Mouse (Mus musculus): Measurements from ENCODE around the gene 3110070M22Rik.
"Not testable (repeated sequence)": the region's sequence is repeated elsewhere in the genome, so short reads cannot be mapped to it uniquely, and the experiment has no call there.

3110070M22Rik gene

DNA sequence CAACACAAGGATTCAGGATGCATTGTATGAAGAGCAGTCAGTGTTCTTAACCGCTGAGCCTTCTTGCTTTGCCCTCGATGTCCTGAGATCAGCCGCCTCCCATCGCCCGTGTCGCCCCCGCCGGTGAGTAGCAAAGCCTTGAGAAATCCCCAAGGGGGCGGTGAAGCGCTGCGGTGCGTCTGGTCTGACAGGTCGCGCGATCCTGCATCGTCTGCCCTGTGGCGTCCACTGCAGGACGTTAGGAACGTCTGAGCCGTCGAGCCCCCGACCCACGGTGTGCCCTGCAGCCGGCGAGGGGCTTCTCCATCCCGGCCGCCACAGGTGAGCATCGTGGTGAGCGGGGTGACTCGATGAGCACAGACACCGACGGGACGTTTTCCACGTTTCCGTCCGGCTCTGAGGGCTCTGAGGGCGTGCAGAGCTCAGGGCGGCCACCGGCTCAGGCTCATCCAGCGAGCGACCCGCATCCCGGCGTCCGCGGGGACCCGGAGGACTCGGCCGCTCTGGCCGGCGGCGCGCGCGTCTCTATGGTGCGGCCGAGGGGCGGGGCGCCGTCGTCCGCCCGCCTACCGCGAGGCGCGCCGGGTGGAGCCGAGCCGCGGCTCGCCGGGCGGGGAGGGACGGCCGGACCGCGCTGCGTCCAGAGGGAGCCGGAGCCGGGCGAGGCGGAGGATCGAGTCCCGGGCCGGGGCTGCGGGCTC lies at the start of gene 3110070M22Rik, which contains the start of gene Tmem267:
Gene 3110070M22Rik, minus strand, starts transcription at position 504 of the 701 bp plus-strand sequence.
Gene Tmem267, plus strand, starts transcription at position 160 of the 701 bp plus-strand sequence.
- DNase-seq = peak; percentile 90 to 93

DNA sequence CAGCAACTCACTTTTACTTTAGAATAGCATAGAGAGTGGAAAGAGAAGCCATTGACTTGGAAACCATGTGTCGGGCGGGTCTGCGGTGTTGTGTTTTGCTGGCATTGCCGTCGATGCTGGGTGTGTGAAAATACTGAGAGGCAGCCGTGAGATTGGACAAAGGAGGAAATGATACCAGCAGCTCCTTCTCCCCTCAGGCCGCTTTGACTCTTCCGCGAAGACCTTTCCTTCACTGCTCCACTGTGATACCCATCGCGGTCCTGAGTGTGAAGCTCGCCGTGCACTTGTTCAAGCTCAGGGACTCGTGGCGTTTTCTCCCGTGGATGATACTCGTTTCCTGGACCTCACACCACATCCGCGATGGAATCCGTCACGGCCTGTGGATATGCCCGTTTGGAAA lies 6.8 kb upstream of the 3110070M22Rik start:
- not testable (repeated sequence) for DNase-seq

DNA sequence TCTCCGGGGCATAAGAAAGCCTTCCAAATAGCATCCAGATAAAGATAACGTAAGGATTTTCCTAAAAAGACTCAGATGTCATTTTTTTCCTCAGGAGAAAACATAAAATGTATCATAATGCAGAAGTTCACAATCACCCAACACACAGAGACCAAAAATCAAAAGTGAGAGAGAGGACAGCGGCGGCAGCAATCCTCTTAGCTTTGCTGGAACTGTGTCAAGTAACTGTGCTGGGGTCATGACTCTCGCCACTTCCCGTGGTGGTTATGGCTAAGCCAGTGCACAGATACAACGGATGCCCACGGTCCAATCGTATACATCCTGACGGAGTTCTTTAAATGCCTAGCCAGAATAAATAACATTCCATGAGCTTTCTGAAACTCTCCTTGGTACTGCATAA lies 3.9 kb upstream of the 3110070M22Rik start:
- not testable (repeated sequence) for DNase-seq

DNA sequence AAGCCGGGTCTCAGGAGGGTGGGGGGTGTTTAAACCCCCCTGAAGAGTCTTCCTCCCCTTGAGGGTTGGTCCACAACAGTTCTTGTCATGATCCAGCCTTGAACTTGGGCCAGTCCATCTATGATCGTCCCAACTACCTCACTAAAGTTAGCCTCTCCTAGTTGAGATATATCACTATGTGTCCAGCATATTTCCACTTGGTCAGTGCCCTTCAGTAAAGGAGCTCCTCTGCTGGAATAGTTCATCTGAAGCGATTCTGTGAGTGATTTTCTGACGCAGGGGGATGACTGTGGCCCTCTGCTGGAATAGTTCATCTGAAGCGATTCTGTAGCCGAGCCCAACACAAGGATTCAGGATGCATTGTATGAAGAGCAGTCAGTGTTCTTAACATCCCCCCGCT lies 829 bp downstream of the 3110070M22Rik start:
- DNase-seq = peak; percentile 12

- no peak for DNase-seq
Observed at GRCm38 (mm10) chr13:119477789-119478188, 10.4 kb downstream of the 3110070M22Rik start.

DNA sequence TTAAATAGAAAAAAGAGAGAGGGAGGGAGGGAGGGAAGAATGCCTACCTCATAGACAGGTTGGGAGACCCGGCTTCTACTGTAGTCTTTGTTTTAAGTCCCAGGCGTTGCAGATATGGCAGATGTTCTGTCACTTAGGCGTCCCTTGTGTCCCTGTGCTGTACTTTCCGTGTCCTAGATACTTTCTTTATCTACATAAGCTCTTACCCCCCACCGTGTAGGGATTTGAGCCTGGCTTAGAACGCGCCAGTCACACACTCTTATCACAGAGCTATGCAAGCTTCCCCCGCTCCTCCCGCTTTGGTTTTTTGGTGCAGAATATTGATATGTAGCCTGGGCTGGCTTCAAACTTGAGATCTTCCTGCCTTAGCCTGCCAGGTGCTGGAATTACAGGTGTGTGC lies 11.6 kb downstream of the 3110070M22Rik start:
- no peak for DNase-seq

GRCm38 (mm10) chr13:119462596-119463560 lies 25.3 kb downstream of the 3110070M22Rik start, which contains the start of gene 4833420G17Rik:
4833420G17Rik (plus strand) TSS chr13:119462768.
- peak; percentile 89 to 90 for DNase-seq

DNA sequence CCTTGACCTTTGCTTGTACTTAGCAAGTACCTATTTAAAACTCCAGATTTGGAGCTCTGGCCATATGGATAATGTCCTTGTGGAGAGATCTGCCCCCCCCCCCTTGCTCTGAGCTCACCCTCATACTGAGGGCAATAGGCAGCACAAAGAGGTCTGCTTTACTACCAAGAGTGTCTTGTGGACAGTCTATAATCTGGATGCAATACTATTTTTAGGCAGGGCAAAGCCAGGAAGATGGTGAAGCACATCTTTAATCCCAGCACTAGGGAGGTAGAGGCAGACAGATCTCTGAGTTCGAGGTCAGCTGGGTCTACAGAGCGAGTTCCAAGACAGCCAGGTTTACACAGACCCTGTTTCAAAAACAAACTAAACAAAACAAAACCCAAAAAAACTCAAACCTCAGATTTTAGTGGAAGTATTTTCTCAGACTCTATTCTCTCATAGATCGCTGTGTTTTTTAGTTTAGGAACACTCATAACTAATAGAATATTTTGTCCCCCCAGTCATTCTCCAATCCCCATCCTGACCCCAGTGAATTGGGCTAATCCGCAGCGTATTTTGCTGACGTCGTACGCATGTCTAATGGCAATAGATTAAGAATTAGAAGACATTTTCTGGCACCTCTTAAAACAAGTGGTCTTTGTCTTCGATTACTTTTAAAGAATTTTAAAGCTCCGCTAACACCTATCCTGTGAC lies 26.1 kb downstream of the 3110070M22Rik start:
- peak; percentile 17 to 22 for DNase-seq

DNA sequence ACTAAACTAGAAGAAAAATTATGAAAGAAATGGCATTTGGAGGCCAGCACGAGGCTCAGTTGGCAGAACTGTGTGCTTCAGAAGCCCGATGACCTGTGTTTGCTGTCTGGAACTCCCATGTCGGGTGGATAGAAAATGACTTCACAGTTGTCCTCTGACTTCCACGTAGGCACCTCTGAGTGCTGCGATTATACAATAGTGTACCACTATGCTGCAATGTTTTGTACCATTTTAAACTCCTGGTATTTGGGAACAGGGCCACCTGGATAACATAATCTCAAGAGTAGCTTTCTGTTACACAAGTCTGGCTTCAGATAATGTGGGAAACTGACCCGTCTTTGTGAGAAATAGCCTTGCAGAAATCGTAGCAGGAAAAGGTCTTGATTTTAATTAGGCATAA lies 31.8 kb downstream of the 3110070M22Rik start:
- no peak for DNase-seq

DNA sequence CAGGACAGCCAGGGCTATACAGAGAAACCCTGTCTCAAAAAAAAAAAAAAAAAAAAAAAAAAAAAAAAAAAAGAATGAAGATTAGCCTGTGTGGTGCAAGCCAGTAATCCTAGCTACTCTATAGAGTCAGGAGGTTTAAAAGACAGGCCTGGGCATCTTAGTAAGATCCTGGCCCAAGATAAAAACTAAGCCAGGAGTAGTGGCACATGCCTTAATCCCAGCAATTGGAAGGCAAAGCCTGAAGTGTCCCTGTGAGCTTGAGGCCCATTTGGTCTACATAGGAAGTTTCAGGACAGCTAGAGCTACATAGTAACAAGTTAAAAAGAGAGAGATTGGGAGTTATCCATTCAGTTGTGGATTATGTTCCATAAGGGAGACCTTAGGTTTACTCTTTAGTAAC lies 33.1 kb downstream of the 3110070M22Rik start:
- no peak for DNase-seq

DNA sequence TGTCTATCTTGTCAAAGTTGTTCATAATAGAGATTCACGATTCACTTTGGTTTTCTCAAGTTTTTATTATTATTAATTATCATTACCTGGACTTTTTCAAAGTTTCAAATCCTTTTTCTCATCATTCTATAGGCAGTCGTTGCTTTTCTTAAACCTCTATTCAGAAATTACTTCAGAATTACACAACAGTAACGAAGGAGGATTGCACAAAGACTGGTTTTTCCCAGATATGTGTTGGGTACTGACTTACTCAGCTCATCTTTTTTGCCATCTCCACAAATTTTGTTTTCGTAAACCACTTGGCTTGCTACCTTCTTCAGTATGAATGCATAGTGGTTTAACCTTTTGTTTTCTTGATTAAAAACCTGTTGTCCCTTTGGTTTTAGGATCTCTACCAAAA lies 34.6 kb downstream of the 3110070M22Rik start:
- no peak for DNase-seq

DNA sequence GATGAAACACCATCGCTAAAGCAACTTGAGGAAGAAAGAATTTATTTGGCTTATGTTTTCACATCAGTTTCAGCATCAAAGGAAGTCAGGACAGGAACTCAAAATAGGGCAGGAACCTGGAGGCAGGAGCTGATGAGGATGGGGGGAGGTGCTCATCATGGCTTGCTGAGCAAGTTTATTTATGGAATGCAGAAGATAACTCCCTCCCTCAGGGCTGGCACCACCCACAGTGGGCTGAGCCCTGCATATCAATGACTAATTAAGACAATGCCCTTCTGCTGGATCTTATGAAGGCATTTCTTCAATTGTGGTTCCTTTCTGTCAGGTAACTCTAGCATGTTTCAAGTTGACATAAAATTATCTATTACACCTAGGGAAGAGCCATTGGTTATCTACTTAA lies 45.9 kb downstream of the 3110070M22Rik start:
- no peak for DNase-seq
